Mouse (Mus musculus) left cerebral cortex, postnatal 4 days (tissue): Measurements from ENCODE around the gene Capzb. TPM values are rescaled to one million over a fixed set of nuclear protein-coding genes. Genes with fewer than 3 reads are reported as not detected.
A peak's percentile ranks its signal among the peaks of the same experiment; 100 is the strongest.

ENCODE experiments used
- DNase-seq: peaks from one replicate; pipeline ENCODE4 v3.0.0-alpha.2; 2022
- intact Hi-C: fragments of 180-260 bp; cut with DNase I; formaldehyde crosslinking; loops from one replicate; pipeline ENCODE4 v1.15.1; 2025
- total RNA-seq, 2 experiments: library from RNA; stranded (reverse); gene quantifications; 2 replicates each; pipeline ENCODE4 v1.2.3; 2021

The Capzb gene
- total RNA-seq, 2 experiments from 2014 or later, result 298 to 302 TPM

- intact Hi-C loops, result no loop called here
- peak; percentile 58 for DNase-seq
These were observed 39.9 kb downstream of the Capzb start for GRCm38 (mm10) chr4:139232479-139233145.

- no peak for DNase-seq
These were observed 40.4 kb downstream of the Capzb start for GRCm38 (mm10) chr4:139233146-139233495.

GRCm38 (mm10) chr4:139233755-139234254 is 41.1 kb downstream of the Capzb start:
- intact Hi-C loops, result no loop called here
- no peak for DNase-seq

More at GRCm38 (mm10) chr4:139233146-139233495, 40.4 kb downstream of the Capzb start:
- intact Hi-C loops, result no loop called here

- intact Hi-C loops, result no loop called here
These were observed 41.6 kb downstream of the Capzb start for GRCm38 (mm10) chr4:139234261-139234660.

GRCm38 (mm10) chr4:139235556-139235955 is 42.9 kb downstream of the Capzb start:
- intact Hi-C loops, result no loop called here

More at GRCm38 (mm10) chr4:139234261-139234660, 41.6 kb downstream of the Capzb start:
- no peak for DNase-seq

GRCm38 (mm10) chr4:139238612-139239011 is 45.9 kb downstream of the Capzb start:
- intact Hi-C loops, result no loop called here
- no peak for DNase-seq

More at GRCm38 (mm10) chr4:139235556-139235955, 42.9 kb downstream of the Capzb start:
- no peak for DNase-seq

GRCm38 (mm10) chr4:139240334-139240733 is 47.6 kb downstream of the Capzb start:
- no peak for DNase-seq
- intact Hi-C loops, result no loop called here

- DNase-seq, result no peak
- intact Hi-C loops, result no loop called here
These were observed 49.2 kb downstream of the Capzb start for GRCm38 (mm10) chr4:139241678-139242606.

GRCm38 (mm10) chr4:139242607-139242955 is 49.9 kb downstream of the Capzb start:
- intact Hi-C loops, result no loop called here

GRCm38 (mm10) chr4:139244176-139244575 is 51.5 kb downstream of the Capzb start:
- DNase-seq, result no peak
- intact Hi-C loops, result no loop called here

More at GRCm38 (mm10) chr4:139242607-139242955, 49.9 kb downstream of the Capzb start:
- DNase-seq, result no peak

GRCm38 (mm10) chr4:139244766-139245165 is 52.1 kb downstream of the Capzb start:
- DNase-seq, result no peak
- intact Hi-C loops, result no loop called here

GRCm38 (mm10) chr4:139245534-139245933 is 52.8 kb downstream of the Capzb start:
- no peak for DNase-seq
- intact Hi-C loops, result no loop called here

- intact Hi-C loops, result no loop called here
- DNase-seq, result peak; percentile 63
These were observed 53.6 kb downstream of the Capzb start for GRCm38 (mm10) chr4:139246130-139246877.

- no peak for DNase-seq
- intact Hi-C loops, result no loop called here
These were observed 55.3 kb downstream of the Capzb start for GRCm38 (mm10) chr4:139247966-139248365.

- no peak for DNase-seq
- intact Hi-C loops, result no loop called here
These were observed 56.0 kb downstream of the Capzb start for GRCm38 (mm10) chr4:139248736-139249135.

- no peak for DNase-seq
- intact Hi-C loops, result loop anchor here (10.0 kb wide), 1 partner anchor 165 kb away; no protein-coding TSS in a partner anchor
These were observed 57.3 kb downstream of the Capzb start for GRCm38 (mm10) chr4:139250043-139250442.

- intact Hi-C loops, result loop anchor here (10.0 kb wide), 1 partner anchor 166 kb away; no protein-coding TSS in a partner anchor
- DNase-seq, result no peak
These were observed 58.2 kb downstream of the Capzb start for GRCm38 (mm10) chr4:139250886-139251285.

GRCm38 (mm10) chr4:139252051-139252760 is 59.5 kb downstream of the Capzb start:
- intact Hi-C loops, result loop anchor here (10.0 kb wide), 1 partner anchor 167 kb away; no protein-coding TSS in a partner anchor
- DNase-seq, result peak; percentile 72

GRCm38 (mm10) chr4:139253206-139253605 is 60.5 kb downstream of the Capzb start:
- DNase-seq, result no peak
- intact Hi-C loops, result loop anchor here (10.0 kb wide), 1 partner anchor 168 kb away; no protein-coding TSS in a partner anchor

GRCm38 (mm10) chr4:139256146-139256545 is 63.4 kb downstream of the Capzb start:
- no peak for DNase-seq
- intact Hi-C loops, result loop anchor here (10.0 kb wide), 1 partner anchor 171 kb away; no protein-coding TSS in a partner anchor
